Mouse (Mus musculus) embryonic stem cell, embryonic (primary cell): Measurements from ENCODE around the gene Cers2.
"Not testable (repeated sequence)": the region's sequence is repeated elsewhere in the genome, so short reads cannot be mapped to it uniquely, and the experiment has no call there.

Source experiments
- CTCF ChIA-PET, 4 experiments: fragments of 300-600 bp in 2 of 4; fragments of 350-600 bp in 2 of 4; sonication (Branson Sonifier 250); formaldehyde crosslinking; loops; one replicate each; lab custom pipeline; 2022; ENCODE audit warnings: inconsistent platforms in 2 of 4; lab: Charles Lee
- POLR2A ChIA-PET, 4 experiments: fragments of 300-600 bp in 2 of 4; fragments of 350-600 bp in 2 of 4; sonication (Branson Sonifier 250); formaldehyde crosslinking; loops; one replicate each; lab custom pipeline; 2022; ENCODE audit warnings: antibody characterized with exemption in 4 of 4, inconsistent platforms in 1 of 4; lab: Charles Lee

Cers2 gene

DNA sequence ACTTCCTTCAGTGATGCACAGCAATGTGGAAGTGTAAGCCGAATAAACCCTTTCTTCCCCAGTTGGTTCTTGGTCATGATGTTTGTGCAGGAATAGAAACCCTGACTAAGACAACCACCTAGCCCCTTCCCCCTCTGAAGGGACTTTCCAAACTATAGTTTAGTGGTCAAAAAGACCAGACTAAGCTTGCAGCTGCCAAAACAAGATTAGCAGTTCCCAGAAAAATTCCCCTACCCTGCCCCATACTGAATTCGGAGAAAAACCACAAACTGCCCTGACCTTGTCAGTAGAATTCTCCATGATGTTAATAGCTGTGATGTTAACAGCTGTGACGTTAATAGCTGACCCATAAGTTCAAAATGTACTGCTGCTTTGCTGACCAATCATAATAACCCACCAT is 45.7 kb downstream of the Cers2 start:
- POLR2A ChIA-PET: interaction anchor here in 2 of 4 experiments (1.2 to 1.9 kb wide), 2 partner anchors 10 to 25 kb away, joined by 3 to 8 read pairs; no protein-coding TSS in a partner anchor
- CTCF ChIA-PET: not testable (repeated sequence)

DNA sequence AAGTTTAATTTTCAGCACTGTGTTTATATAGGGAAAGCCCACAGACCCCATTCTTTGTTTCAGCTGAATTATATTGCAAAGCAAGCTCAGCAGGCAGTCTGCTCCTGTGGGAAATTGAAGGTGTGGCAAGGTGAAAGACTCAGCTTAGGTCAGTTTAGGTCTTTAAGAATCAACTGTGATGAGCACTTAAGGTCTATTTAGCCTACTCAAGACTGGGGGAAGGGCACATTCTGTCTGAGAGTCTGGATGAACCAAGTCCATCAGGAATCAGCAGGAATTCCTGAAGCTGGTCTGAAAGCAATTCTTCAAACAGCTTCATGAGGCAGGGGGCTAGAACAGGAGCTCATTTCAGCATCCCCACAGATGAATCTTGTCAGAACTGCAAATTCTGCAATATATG is 55.5 kb downstream of the Cers2 start:
- POLR2A ChIA-PET: interaction anchor here (0.6 to 1.7 kb wide), 16 partner anchors 9 to 556 kb away, joined by 3 to 8 read pairs (median 5); partner anchors contain the start of genes Arnt (in 3 of the 4), Cers2 (in 1 of the 4), Ensa (in 1 of the 4) and Sema6c (in 1 of the 4)

More for the DNA sequence above, 55.5 kb downstream of the Cers2 start:
- CTCF ChIA-PET: interaction anchor here in 3 of 4 experiments (0.6 to 1.2 kb wide), 4 partner anchors 20 to 151 kb away, joined by 3 to 8 read pairs (median 3); no protein-coding TSS in a partner anchor
